Mouse (Mus musculus): ENCODE results near the gene Zbtb9. TPM values are rescaled to one million over a fixed set of nuclear protein-coding genes. Genes with fewer than 3 reads are reported as not detected.
A peak's percentile ranks its signal among the peaks of the same experiment; 100 is the strongest.

The Zbtb9 gene
- polyA plus RNA-seq, 1 experiment from 2014 or later: 16.7 TPM

DNA sequence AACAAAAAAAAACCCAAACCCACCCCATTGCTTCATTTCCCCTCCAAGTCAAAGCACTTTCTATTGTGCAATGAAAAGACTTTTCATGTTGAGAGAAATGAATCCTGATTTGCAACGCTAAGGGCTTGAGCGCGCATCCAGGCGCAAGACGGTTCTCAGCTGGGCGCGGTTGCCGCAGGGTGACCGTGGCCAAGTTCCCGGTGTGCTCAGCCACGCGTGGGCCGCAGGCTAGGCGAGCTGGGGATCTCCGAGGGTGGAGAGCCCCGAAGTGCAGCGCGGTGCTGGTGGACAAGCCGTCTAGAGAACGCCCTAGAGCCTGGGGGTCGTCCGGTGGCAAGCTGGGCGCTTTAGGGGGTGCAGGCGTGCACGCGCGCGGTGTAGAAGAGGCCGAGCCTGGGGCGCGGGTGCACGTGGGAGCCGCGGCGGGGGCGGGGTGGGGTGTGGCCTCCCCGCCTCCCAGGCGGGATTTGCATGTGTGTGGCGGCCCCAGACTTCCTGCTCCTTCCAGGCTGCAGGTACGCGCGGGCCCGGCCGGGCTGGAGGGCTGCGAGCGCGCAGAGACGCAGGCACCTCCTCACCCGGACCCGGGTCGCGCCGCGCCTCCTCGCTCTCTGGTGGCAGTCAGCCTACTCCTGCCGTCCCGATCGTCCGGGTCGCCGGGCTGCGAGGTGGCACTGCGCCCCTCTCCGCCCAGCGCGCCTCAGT is 84.0 kb downstream of the Zbtb9 start, which contains the start of gene Itpr3:
Gene Itpr3 (plus strand): TSS at position 493 of the 705 bp plus-strand sequence.
- WGBS: under 1% methylated on average over 56 of the region's 66 CpGs
- peaks cover 7% of the 10 kb centered on the region; the same call in 1 of the 2 replicates for H3K27me3 ChIP-seq
- H3K9me3 ChIP-seq: 0 out of 2 replicates have a peak, but pooled peaks cover 3% of the 10 kb centered on the region
- H3K4me1 ChIP-seq: peaks cover 43% of the 10 kb centered on the region
- peak within 1 kb of the TSS; percentile 76 for H3K9ac ChIP-seq
- H3K4me3 ChIP-seq: peak within 1 kb of the TSS; percentile 64
- H3K4me2 ChIP-seq (replicated peaks): peak within 1 kb of the TSS; percentile 93
- ATAC-seq (ENCODE audit: low FRiP score, low read depth): peak; percentile 72
- H3K36me3 ChIP-seq: no peaks in the 10 kb centered on the region
- peak within 1 kb of the TSS; percentile 71 for H3K27ac ChIP-seq

DNA sequence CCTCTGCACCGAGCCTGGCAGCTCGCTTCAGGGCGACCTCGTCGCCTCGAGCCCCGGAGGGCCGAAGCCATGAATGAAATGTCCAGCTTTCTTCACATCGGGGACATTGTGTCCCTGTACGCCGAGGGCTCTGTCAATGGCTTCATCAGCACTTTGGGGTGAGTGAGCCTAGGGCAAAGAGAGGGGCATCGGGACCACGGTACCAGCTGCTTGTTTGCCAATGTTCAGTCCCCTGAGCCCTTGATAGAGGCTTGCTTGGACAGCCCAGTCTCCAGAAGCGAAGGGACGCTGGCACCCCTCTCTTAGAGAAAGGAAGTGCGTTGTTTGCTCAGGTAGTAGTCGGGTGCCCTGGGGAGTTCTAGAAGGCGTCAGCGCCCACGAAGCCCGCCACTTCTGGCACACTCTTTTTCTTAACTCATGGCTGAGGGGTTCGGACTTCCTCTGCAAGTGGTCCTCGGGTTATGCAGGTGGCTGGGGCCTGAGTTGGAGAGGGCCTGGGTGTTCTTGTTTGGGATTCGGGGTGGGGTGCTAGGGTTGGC is 84.6 kb downstream of the Zbtb9 start:
- WGBS: 3% methylated on average over 24 of the region's 24 CpGs

More for the DNA sequence above, 84.6 kb downstream of the Zbtb9 start:
- Histone ChIP-seq H3K4me2 (replicated peaks) (peak overlapping the region; percentile 93), H3K9me3 (0 out of 2 replicates have a peak, but pooled peaks cover 3% of the 10 kb centered on the region), H3K4me1 (peaks cover 43% of the 10 kb centered on the region), H3K36me3 (no peaks in the 10 kb centered on the region), H3K9ac (peak overlapping the region; percentile 76), H3K27me3 (peaks cover 7% of the 10 kb centered on the region; the same call in 1 of the 2 replicates), H3K27ac (no peak overlapping the region), H3K4me3 (peak overlapping the region; percentile 64)
- ATAC-seq (ENCODE audit: low FRiP score, low read depth): no peak

Small RNAs within 50 kb of the gene (microRNA-seq; reads per million reads assigned to microRNA genes)
- gene Mir3083: not detected
- gene Mir6968: not detected

Other genes starting within 250 kb of the Zbtb9 start
- 56.2 and 61.8 TPM in 2 replicates for gene Bnip1, start 192.1 kb upstream of the Zbtb9 start, polyA plus RNA-seq (2015; fragmentation: Nextera tagmentation; extraction: Ambion mirVana)
- not detected in 2 replicates for gene Nkx2-5, start 128.2 kb upstream of the Zbtb9 start, polyA plus RNA-seq (2015; fragmentation: Nextera tagmentation; extraction: Ambion mirVana)
- 9.0 and 9.6 TPM in 2 replicates for gene Kifc5b, start 56.1 kb upstream of the Zbtb9 start, polyA plus RNA-seq (2015; fragmentation: Nextera tagmentation; extraction: Ambion mirVana)
- 15.0 and 15.6 TPM in 2 replicates for gene Phf1, start 40.1 kb upstream of the Zbtb9 start, polyA plus RNA-seq (2015; fragmentation: Nextera tagmentation; extraction: Ambion mirVana)
- 170 and 176 TPM in 2 replicates for gene Cuta, start 33.6 kb upstream of the Zbtb9 start, polyA plus RNA-seq (2015; fragmentation: Nextera tagmentation; extraction: Ambion mirVana)
- 3.6 and 4.4 TPM in 2 replicates for gene Syngap1, start 31.9 kb upstream of the Zbtb9 start, polyA plus RNA-seq (2015; fragmentation: Nextera tagmentation; extraction: Ambion mirVana)
- 4.6 and 4.7 TPM in 2 replicates for gene Bak1, start 55.8 kb downstream of the Zbtb9 start, polyA plus RNA-seq (2015; fragmentation: Nextera tagmentation; extraction: Ambion mirVana)
- 3.1 and 3.3 TPM in 2 replicates for gene Itpr3, start 84.1 kb downstream of the Zbtb9 start, polyA plus RNA-seq (2015; fragmentation: Nextera tagmentation; extraction: Ambion mirVana)
- 329 and 338 TPM in 2 replicates for gene Uqcc2, start 160.7 kb downstream of the Zbtb9 start, polyA plus RNA-seq (2015; fragmentation: Nextera tagmentation; extraction: Ambion mirVana)
- gene Ip6k3, start 194.6 kb downstream of the Zbtb9 start, polyA plus RNA-seq (2015; fragmentation: Nextera tagmentation; extraction: Ambion mirVana): 0.38 and 0.55 TPM in 2 replicates
- gene Lemd2, start 231.3 kb downstream of the Zbtb9 start, polyA plus RNA-seq (2015; fragmentation: Nextera tagmentation; extraction: Ambion mirVana): 18.6 and 18.8 TPM in 2 replicates

Measured in limb, embryonic 13.5 days (tissue).